Mouse (Mus musculus) T-helper 17 cell (primary cell): ENCODE data around the gene Dmp1.

Experiments used
- in situ Hi-C, 2 experiments: fragments of 300-600 bp; cut with MboI, MseI; formaldehyde crosslinking; loops; 1 replicate in 1 of 2; 2 replicates in 1 of 2; pipeline ENCODE4 v1.15.1; 2025; ENCODE audit warnings: high pct_unique_total_duplicates in 2 of 2

The Dmp1 gene

GRCm38 (mm10) chr5:104202351-104202750 lies at the start of gene Dmp1:
Gene Dmp1, plus strand, starts transcription at chr5:104202613.
- in situ Hi-C loops, result loop anchor here in 1 of 2 experiments (25.0 kb wide), 1 partner anchor 1135 kb away; no protein-coding TSS in a partner anchor

DNA sequence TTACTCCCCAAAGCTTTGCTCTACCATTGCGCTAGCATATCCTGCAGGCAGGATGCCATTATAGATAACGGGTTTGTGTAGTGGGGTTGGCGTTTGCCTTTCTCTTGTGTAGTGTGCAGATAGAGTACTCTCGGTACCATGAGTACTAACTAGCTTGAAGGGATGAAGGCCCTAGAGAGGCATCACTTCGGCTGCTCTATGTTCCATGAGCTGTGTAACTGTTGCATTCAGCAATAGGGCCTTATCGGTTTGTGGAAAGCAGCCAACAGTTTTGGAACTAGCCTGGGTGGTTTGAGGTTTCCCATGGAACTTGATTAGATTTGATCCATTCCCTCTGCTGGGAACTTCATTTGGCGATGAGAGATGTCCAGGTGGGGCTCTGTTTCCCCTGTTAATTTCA lies 44.7 kb upstream of the Dmp1 start:
- in situ Hi-C loops, result no loop called here

DNA sequence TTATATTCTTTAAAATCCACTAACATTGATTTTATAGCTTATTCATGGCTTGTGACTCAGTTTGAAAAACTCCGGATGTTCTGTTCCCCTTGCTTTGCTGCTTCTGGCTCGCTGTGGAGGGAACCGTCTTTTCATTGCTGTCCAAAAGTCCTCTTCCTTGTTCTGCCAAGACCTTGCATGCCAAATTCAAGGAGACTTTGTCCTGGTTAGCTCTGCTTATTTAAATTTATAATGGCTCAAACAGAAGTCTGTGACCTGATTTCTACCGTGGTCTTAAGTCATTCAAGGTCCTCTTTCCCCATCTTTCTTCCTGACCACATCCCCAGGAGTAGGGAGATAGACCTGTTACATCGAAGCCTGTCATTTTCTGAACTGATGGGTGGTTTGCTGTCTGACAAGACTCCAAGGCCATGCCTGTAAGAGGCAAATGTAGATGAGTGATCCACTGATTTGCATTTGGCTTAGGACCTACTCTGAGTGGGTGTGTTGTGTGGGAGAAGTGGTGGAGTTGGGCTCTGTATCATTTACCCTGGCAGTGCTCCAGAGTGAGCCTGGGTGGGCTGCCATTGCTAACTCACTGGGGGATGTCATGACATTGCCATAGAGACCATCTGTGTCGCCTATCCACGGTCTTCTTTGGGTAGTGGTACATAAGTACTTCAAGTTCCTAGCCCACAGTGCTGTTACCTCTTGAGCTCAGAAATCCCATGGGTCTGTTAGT lies 43.9 kb upstream of the Dmp1 start:
- in situ Hi-C loops, result no loop called here

GRCm38 (mm10) chr5:104160581-104160980 lies 41.8 kb upstream of the Dmp1 start:
- in situ Hi-C loops, result no loop called here

GRCm38 (mm10) chr5:104161390-104161789 lies 41.0 kb upstream of the Dmp1 start:
- in situ Hi-C loops, result no loop called here

DNA sequence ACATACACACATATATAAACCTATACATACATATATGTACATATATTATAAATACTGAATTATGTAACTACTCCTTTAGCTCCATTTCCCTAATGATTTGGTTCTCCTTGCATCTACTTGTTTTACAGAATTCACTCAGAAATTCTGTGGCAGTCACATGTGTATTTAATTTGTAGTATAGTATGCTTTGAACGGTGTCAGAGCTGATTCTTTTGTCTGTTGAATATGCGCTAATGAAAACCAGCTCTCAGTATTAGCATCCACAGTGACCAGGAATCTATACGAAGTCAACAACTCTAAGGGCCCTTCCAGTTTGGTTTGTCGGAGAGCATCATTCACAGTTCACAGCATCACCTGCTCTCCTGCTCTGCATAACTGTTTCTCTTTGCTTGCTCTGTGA lies 38.9 kb upstream of the Dmp1 start:
- in situ Hi-C loops, result no loop called here

DNA sequence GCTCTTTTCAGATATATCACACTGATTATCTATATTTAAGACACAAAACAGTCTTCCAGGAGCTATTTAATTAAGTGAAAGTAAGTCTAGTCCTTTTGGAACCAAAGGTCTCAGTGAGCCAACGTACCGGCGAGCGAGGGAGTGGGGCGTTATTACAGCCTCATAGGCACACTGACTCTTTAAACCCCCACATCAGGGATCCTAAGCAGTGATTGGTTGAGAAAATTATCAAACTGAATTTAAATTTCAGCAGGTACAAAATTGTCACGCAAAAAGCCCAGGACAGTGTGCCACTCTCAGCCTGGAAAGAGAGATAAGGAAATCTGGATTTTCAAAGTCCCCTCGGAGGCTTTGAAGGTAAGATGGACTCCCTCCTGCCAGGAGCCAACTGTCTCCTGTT lies 32.0 kb upstream of the Dmp1 start, which contains the start of gene Dspp:
Dspp (plus strand) TSS at position 301 of the 400 bp plus-strand sequence.
- in situ Hi-C loops, result no loop called here

DNA sequence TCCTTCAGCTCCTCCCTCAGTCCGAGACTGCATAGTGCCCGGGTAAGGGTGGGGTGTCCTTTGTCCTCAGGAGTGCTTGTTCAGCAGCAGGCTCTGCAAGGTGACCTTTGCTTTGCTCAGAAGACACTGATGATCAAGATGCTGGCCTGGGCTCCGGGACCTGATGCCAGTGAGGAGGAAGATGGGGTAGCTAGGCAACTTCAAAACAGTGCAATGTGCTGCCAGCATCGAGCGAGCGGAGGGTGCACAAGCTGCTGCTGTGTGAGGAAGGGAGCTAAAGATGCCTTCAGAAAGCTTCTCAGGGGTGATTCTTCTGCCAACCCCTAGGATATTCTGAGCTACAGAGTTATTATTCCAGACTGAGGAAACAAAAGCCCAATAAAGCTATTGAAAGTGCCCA lies 29.3 kb upstream of the Dmp1 start:
- in situ Hi-C loops, result no loop called here

GRCm38 (mm10) chr5:104183743-104184142 lies 18.7 kb upstream of the Dmp1 start:
- in situ Hi-C loops, result no loop called here

- in situ Hi-C loops, result no loop called here
These were observed 15.1 kb upstream of the Dmp1 start for GRCm38 (mm10) chr5:104187281-104187680.

DNA sequence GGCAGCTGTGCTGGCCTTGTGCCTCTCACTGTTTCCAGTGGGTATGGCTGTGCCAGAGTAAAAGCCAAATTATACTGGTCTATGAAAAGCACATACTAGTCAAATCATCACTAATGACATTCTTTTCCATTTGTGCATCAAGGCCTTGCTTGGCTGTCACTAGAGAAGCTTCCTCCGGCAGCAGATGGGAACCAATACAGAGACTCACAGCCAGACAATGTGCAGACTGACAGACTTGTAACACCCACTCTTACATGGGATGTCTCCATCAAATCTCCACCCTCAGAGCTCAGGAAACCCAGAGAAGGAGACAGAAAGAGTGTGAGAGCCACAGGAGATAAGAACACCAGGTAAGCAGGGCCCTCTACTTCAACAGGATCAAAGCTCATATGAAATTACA lies 7.3 kb upstream of the Dmp1 start:
- in situ Hi-C loops, result no loop called here

DNA sequence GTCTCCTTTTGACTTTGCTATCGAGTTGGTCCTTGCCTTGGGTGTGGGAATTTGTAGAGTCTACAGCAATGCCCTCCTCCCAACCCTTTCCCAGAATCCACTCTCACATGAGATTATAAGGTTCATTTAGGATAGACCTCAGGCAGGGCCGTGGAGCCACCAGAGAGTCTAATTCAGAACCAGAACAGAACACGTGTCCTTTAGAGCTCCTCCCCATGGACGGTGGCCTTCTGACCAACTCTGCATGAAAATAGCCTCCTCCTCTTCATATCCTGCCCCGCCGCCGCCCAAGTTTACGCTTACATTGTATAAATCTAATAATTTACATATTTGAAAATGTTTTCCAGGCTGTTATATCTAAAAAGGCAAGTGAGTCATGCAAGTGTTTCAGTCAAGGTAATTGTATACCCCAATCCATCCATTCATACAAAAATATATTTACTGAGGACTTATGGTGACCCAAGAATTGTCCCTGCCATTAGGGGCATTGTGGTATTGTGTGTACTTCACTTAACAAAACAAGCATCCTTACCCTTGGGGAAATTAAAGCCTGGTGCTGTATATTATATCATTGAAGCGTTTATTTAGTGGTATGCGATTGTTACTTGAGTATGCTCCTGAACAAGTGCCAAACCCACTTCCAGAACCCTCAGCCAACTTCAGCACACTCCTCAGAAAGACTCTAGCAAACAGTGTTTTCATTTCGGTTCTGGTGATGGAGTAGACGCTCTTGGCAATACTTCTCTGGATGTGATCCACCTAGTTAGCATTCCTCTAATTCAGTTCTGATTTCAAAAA lies 1.1 kb upstream of the Dmp1 start:
- in situ Hi-C loops, result loop anchor here in 1 of 2 experiments (25.0 kb wide), 1 partner anchor 1136 kb away; no protein-coding TSS in a partner anchor

DNA sequence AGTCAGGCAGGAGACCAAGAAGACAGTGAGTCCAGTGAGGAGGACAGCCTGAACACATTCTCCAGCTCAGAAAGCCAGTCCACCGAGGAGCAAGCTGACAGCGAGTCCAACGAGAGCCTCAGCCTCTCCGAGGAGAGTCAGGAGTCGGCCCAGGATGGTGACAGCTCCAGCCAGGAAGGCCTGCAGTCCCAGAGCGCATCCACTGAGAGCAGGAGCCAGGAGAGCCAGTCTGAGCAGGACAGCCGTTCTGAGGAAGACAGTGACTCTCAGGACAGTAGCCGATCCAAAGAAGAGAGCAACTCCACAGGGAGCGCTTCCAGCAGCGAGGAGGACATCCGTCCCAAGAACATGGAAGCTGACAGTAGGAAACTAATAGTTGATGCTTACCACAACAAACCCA lies 10.1 kb downstream of the Dmp1 start:
- in situ Hi-C loops, result loop anchor here in 1 of 2 experiments (25.0 kb wide), 1 partner anchor 1125 kb away; no protein-coding TSS in a partner anchor

GRCm38 (mm10) chr5:104218926-104219325 lies 16.5 kb downstream of the Dmp1 start:
- in situ Hi-C loops, result loop anchor here in 1 of 2 experiments (25.0 kb wide), 1 partner anchor 1118 kb away; no protein-coding TSS in a partner anchor

DNA sequence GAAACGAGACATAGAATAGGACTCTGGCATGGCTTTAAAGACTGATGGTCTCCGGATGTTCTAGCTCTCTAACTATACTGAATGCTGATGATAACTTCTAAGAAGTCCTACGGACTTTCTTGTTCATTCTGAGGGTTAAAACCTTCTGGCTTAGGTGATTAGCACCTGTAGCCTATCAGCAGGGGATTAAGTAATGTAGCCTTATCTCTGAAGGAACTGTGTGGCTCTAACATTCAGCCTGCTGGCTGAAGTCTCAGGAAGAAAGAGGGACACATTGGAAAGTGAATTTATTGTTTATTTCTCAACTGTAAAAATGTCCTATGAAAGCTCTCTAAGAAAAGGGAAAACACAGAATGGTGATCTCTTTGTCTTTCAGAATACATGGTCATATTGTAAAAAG lies 21.9 kb downstream of the Dmp1 start:
- in situ Hi-C loops, result loop anchor here in 1 of 2 experiments (25.0 kb wide), 1 partner anchor 1113 kb away; no protein-coding TSS in a partner anchor

DNA sequence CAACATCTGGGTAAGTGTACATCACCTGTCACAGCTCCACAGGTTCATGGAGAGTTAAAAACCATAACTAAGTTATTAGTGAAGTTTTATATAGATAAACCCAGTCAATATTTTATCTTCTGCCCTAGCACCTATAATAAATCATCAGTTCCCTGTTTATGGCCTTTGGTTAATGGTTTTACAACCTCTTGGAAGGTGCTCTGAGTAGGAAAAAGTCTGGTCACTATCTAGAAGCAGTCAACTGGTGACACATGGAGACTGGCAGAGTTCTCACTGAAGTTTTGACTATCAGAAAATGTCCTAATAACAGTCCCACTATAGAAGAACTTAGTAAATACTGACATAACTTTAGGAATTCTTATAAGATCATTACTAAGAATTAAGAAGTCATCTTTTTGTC lies 22.3 kb downstream of the Dmp1 start:
- in situ Hi-C loops, result loop anchor here in 1 of 2 experiments (25.0 kb wide), 1 partner anchor 1113 kb away; no protein-coding TSS in a partner anchor

- in situ Hi-C loops, result no loop called here
These were observed 26.1 kb downstream of the Dmp1 start for GRCm38 (mm10) chr5:104228497-104228896.

DNA sequence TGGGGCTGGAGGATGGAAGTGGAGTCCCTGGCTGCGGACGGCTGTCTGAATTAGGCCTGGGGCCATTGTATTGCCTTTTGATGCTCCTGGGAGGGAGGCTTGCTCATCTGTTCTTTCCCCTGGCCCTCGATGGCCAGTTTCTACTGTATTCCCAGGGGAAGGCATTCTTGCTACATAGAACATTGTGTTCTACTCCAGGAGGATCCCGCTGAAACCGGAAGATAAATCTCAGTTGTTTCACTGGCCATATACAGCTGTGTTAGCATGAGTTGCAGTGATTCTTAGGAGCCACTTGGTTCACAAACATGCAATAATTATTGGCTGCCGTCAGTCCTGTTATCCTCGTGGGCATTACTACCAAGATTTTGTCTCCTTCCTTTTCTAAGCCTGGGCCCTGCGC lies 34.3 kb downstream of the Dmp1 start:
- in situ Hi-C loops, result no loop called here

- in situ Hi-C loops, result no loop called here
These were observed 37.4 kb downstream of the Dmp1 start for GRCm38 (mm10) chr5:104239674-104240378.

- in situ Hi-C loops, result no loop called here
These were observed 41.8 kb downstream of the Dmp1 start for GRCm38 (mm10) chr5:104244261-104244660.

GRCm38 (mm10) chr5:104251811-104252210 lies 49.4 kb downstream of the Dmp1 start:
- in situ Hi-C loops, result no loop called here

DNA sequence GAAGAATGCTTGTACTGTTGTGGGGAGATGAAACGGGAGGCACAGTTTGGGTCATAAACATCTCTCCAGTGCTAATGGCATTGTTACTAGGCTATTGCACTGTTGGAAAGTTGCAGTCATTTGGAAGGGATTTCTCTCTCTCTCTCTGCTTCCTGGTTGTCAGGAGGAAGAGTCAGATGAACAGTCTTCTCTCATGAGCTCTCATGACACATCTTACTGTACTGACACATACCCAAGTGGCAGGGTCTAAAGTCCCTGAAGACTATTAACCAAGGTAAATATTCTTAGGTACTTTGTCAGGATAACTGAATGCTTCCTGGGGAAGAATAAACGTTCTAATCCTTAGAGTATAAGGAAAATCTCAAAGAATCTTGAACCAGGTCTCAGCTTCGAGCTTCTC lies 54.2 kb downstream of the Dmp1 start:
- in situ Hi-C loops, result no loop called here
